Mouse (Mus musculus) neutrophil, adult 65 days (primary cell): Measurements from ENCODE around the gene Olfr1039. TPM values are rescaled to one million over a fixed set of nuclear protein-coding genes. Genes with fewer than 3 reads are reported as not detected.

Experiments used
- total RNA-seq: library from RNA; stranded (reverse); gene quantifications from 2 replicates; pipeline ENCODE4 v1.2.4, GENCODE M21; 2023

Gene Olfr1039
- not detected in 2 replicates for total RNA-seq

GRCm38 (mm10) chr2:86135828-86136227 lies at the start of gene Olfr1039:
TSS of gene Olfr1039 (minus strand) at chr2:86135928.

GRCm38 (mm10) chr2:86177720-86178119 lies 42.0 kb upstream of the Olfr1039 start, which contains the start of gene Olfr1044:
TSS of gene Olfr1044 (minus strand) at chr2:86177820.

GRCm38 (mm10) chr2:86167422-86167821 lies 31.7 kb upstream of the Olfr1039 start, which contains the start of gene Olfr1043:
TSS of gene Olfr1043 (minus strand) at chr2:86167522.

GRCm38 (mm10) chr2:86161738-86162137 lies 26.0 kb upstream of the Olfr1039 start, which contains the start of gene Olfr1042:
TSS of gene Olfr1042 (minus strand) at chr2:86161838.

GRCm38 (mm10) chr2:86146632-86147031 lies 10.9 kb upstream of the Olfr1039 start, which contains the start of gene Olfr1040:
TSS of gene Olfr1040 (minus strand) at chr2:86146732.

GRCm38 (mm10) chr2:86087285-86087684 lies 48.4 kb downstream of the Olfr1039 start, which contains the start of gene Olfr1037:
TSS of gene Olfr1037 (minus strand) at chr2:86087385.

Other genes with a start within 250 kb of the Olfr1039 start
- not detected in 2 replicates for gene Olfr1024, start 230.9 kb downstream of the Olfr1039 start, total RNA-seq
- gene Olfr1025-ps1, start 220.7 kb downstream of the Olfr1039 start, total RNA-seq, result not detected in 2 replicates
- not detected in 2 replicates for gene Olfr1026, start 214.4 kb downstream of the Olfr1039 start, total RNA-seq
- gene Olfr1028, start 185.5 kb downstream of the Olfr1039 start, total RNA-seq, result 0.13 TPM in 1 of 2 replicates, not detected in the other
- gene Olfr1029, start 162.0 kb downstream of the Olfr1039 start, total RNA-seq, result not detected in 2 replicates
- not detected in 2 replicates for gene Olfr1030, start 156.7 kb downstream of the Olfr1039 start, total RNA-seq
- gene Olfr1031, start 145.6 kb downstream of the Olfr1039 start, total RNA-seq, result not detected in 2 replicates
- gene Olfr1032, start 130.4 kb downstream of the Olfr1039 start, total RNA-seq, result not detected in 2 replicates
- not detected in 2 replicates for gene Olfr1033, start 115.3 kb downstream of the Olfr1039 start, total RNA-seq
- gene Olfr1034, start 90.1 kb downstream of the Olfr1039 start, total RNA-seq, result not detected in 2 replicates
- not detected in 2 replicates for gene Olfr1036, start 61.9 kb downstream of the Olfr1039 start, total RNA-seq
- gene Olfr1037, start 48.5 kb downstream of the Olfr1039 start, total RNA-seq, result not detected in 2 replicates
- not detected in 2 replicates for gene Olfr1040, start 10.8 kb upstream of the Olfr1039 start, total RNA-seq
- gene Olfr1042, start 25.9 kb upstream of the Olfr1039 start, total RNA-seq, result not detected in 2 replicates
- not detected in 2 replicates for gene Olfr1043, start 31.6 kb upstream of the Olfr1039 start, total RNA-seq
- not detected in 2 replicates for gene Olfr1044, start 41.9 kb upstream of the Olfr1039 start, total RNA-seq
- gene Olfr52, start 49.8 kb upstream of the Olfr1039 start, total RNA-seq, result not detected in 2 replicates
- not detected in 2 replicates for gene Olfr1045, start 67.1 kb upstream of the Olfr1039 start, total RNA-seq
- not detected in 2 replicates for gene Olfr1046, start 83.4 kb upstream of the Olfr1039 start, total RNA-seq
- gene Olfr1047, start 95.5 kb upstream of the Olfr1039 start, total RNA-seq, result not detected in 2 replicates
- gene Olfr1048, start 104.4 kb upstream of the Olfr1039 start, total RNA-seq, result not detected in 2 replicates
- gene Olfr1049, start 122.4 kb upstream of the Olfr1039 start, total RNA-seq, result not detected in 2 replicates
- gene Olfr1051, start 143.2 kb upstream of the Olfr1039 start, total RNA-seq, result not detected in 2 replicates
- not detected in 2 replicates for gene Olfr1052, start 156.5 kb upstream of the Olfr1039 start, total RNA-seq
- not detected in 2 replicates for gene Olfr1053, start 179.4 kb upstream of the Olfr1039 start, total RNA-seq
- gene Olfr1054, start 199.5 kb upstream of the Olfr1039 start, total RNA-seq, result not detected in 2 replicates
- not detected in 2 replicates for gene Olfr1055, start 214.4 kb upstream of the Olfr1039 start, total RNA-seq
- not detected in 2 replicates for gene Olfr1056, start 226.5 kb upstream of the Olfr1039 start, total RNA-seq
- gene Olfr1057, start 242.5 kb upstream of the Olfr1039 start, total RNA-seq, result not detected in 2 replicates